27 mouse cellular contexts compared by ENCODE assay signal in the genomic region with DNA sequence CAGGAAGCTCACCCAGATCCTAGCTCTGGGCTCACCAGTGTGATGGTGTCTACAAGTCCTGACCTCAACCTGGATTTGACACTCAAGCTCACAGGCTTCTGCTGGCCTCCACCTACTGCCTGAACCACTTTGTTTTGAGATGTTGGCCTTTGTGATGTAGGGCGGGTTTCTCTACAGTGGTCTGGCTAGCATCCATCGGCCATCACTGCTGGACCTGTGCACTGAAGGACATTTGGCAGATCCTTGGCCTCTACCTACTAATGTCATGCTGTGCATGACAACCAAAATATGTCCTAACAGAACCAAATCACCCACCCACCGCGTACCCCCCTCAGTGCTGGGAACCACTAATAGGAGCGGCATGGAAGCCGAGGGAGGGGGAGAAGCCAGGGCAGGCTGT. TPM values are rescaled to one million over a fixed set of nuclear protein-coding genes. Genes with fewer than 3 reads are reported as not detected.
DNase-seq lines count a peak whose midpoint lies in the region; TF ChIP-seq lines count a peak whose summit lies in the region.
"Had no signal": no experiment of that assay in that cellular context is flagged by ENCODE, and none has a peak within 500 bp of the region (broad histone marks: within the 10 kb centered on the region; RNA-seq: fewer than 3 reads in every experiment).

No protein-coding gene starts in this region.

- H3K36me3 ChIP-seq in CH12.LX (replicated peaks in 1 of 2; ENCODE audit: control insufficient read depth in 1 of 2, insufficient read depth in 1 of 2, low read length in 1 of 2) (peaks cover 66 to 98% of the 10 kb centered on the region in 2 experiments), E14TG2a.4 (ENCODE audit: insufficient read depth, low read length) (peaks cover 99% of the 10 kb centered on the region)

- H3K27ac ChIP-seq in CH12.LX (ENCODE audit: insufficient read depth, low read depth) = no peak overlapping the region
- H3K27ac ChIP-seq: embryonic facial prominence, embryonic 10.5 days; embryonic facial prominence, embryonic 13.5 days; forebrain, embryonic 12.5 days; forebrain, embryonic 15.5 days; heart, embryonic 10.5 days; heart, embryonic 13.5 days; hindbrain, embryonic 12.5 days; hindbrain, embryonic 15.5 days had no signal

- peaks cover 15% of the 10 kb centered on the region for H3K79me2 ChIP-seq in CH12.LX (replicated peaks; ENCODE audit: control insufficient read depth, extremely low read depth, insufficient read depth, poor library complexity, severe bottlenecking)

- in situ Hi-C loops in CH12.LX (cut with MboI; ENCODE audit: low pct_ligation_motif_present, low pct_unique_long_range_greater_than_20kb, low sequenced_read_pairs) = no loop called here

- peaks cover 4 to 33% of the 10 kb centered on the region in 2 experiments; a peak in 3 of 4 replicates for H3K4me1 ChIP-seq in CH12.LX (ENCODE audit: control insufficient read depth in 1 of 2, insufficient read depth in 2 of 2)
- H3K4me1 ChIP-seq in E14TG2a.4 (replicated peaks; ENCODE audit: low read depth, low read length) = peaks cover 99% of the 10 kb centered on the region
- H3K4me1 ChIP-seq: forebrain, embryonic 15.5 days; hindbrain, embryonic 15.5 days had no signal

- no peak; the same call in 1 of the 2 replicates for TF ChIP-seq POLR2A in CH12.LX (IDR thresholded peaks at IDR 0.05; ENCODE audit: low read depth, low read length)

- intact Hi-C loops in heart, postnatal 10 days (cut with DNase I) = no loop called here
- intact Hi-C loops in left cerebral cortex, postnatal 4 days (cut with DNase I) = no loop called here

- H3K9ac ChIP-seq in CH12.LX (ENCODE audit: insufficient read depth, low read depth) = no peak overlapping the region
- H3K9ac ChIP-seq: forebrain, embryonic 12.5 days; forebrain, embryonic 15.5 days; heart, embryonic 13.5 days; hindbrain, embryonic 12.5 days; hindbrain, embryonic 15.5 days had no signal

- TF ChIP-seq CTCF in CH12.LX (conservative IDR thresholded peaks at IDR 0.05 in 1 of 2, IDR thresholded peaks at IDR 0.05 in 1 of 2; ENCODE audit: low read depth in 2 of 2, low read length in 2 of 2) = no peak
- TF ChIP-seq CTCF in E14TG2a.4 (conservative IDR thresholded peaks at IDR 0.05; ENCODE audit: low read length) = no peak

- dilution Hi-C loops in CH12.LX (cut with MboI; ENCODE audit: extremely low pct_ligation_motif_present, extremely low pct_unique_long_range_greater_than_20kb, low sequenced_read_pairs) = no loop called here

- H3K4me3 ChIP-seq in CH12.LX (replicated peaks in 1 of 3; ENCODE audit: low read depth in 2 of 3, low read length in 2 of 3, poor library complexity in 1 of 3) (no peak overlapping the region), E14TG2a.4 (replicated peaks; ENCODE audit: low read length) (0 out of 2 replicates have a peak overlapping the region, but pooled peaks have one; percentile 32)
- H3K4me3 ChIP-seq: embryonic facial prominence, embryonic 10.5 days; embryonic facial prominence, embryonic 13.5 days; erythroblast, embryonic 14.5 days; forebrain, embryonic 12.5 days; forebrain, embryonic 15.5 days; heart, embryonic 10.5 days; heart, embryonic 13.5 days; hindbrain, embryonic 12.5 days; hindbrain, embryonic 15.5 days had no signal

- peak; percentile 94 for DNase-seq in heart, adult 11 months
- no peak for DNase-seq in heart, postnatal 10 days
- peak; percentile 31 for DNase-seq in left cerebral cortex, postnatal 4 days
- DNase-seq in left cerebral cortex, adult 8-10 months (ENCODE audit: low spot score in 2 of 2) = no peak
- DNase-seq in CH12.LX (ENCODE audit: extremely low read depth) = no peak
- no peak for DNase-seq in retina, postnatal 1 day
- no peak for DNase-seq in gastrocnemius, postnatal 25 days
- DNase-seq: adrenal gland, postnatal 14 days; cerebellum, adult 18-20 months; cerebellum, adult 9-11 months; cerebellum, postnatal 36 days; embryo, embryonic 11 days; gastrocnemius, postnatal 36 days had no signal

- H3K4me2 ChIP-seq in CH12.LX (ENCODE audit: insufficient read depth, low read depth, poor library complexity, severe bottlenecking) = no peak overlapping the region
- H3K4me2 ChIP-seq: embryonic facial prominence, embryonic 13.5 days; forebrain, embryonic 12.5 days; forebrain, embryonic 15.5 days; heart, embryonic 13.5 days; hindbrain, embryonic 12.5 days; hindbrain, embryonic 15.5 days had no signal

- no peak for TF ChIP-seq EP300 in CH12.LX (IDR thresholded peaks at IDR 0.05; ENCODE audit: low read length)

- no peak for TF ChIP-seq RAD21 in CH12.LX (IDR thresholded peaks at IDR 0.05; ENCODE audit: low read depth, low read length)

- H3K9me3 ChIP-seq in CH12.LX (replicated peaks; ENCODE audit: low read length) = no peaks in the 10 kb centered on the region
- no peaks in the 10 kb centered on the region for H3K9me3 ChIP-seq in E14TG2a.4 (ENCODE audit: low read length)
- H3K9me3 ChIP-seq: embryonic facial prominence, embryonic 10.5 days; embryonic facial prominence, embryonic 13.5 days; forebrain, embryonic 12.5 days; forebrain, embryonic 15.5 days; heart, embryonic 10.5 days; heart, embryonic 13.5 days; hindbrain, embryonic 12.5 days; hindbrain, embryonic 15.5 days had no signal

- H3K27me3 ChIP-seq in CH12.LX (replicated peaks) (no peaks in the 10 kb centered on the region), E14TG2a.4 (ENCODE audit: insufficient read depth, low read length) (no peaks in the 10 kb centered on the region)
- H3K27me3 ChIP-seq: embryonic facial prominence, embryonic 13.5 days; forebrain, embryonic 12.5 days; forebrain, embryonic 15.5 days; heart, embryonic 13.5 days; hindbrain, embryonic 12.5 days; hindbrain, embryonic 15.5 days had no signal

TF ChIP-seq in CH12.LX, 34 proteins besides CTCF, POLR2A, EP300 and RAD21:
- 0 out of 2 replicates have a peak, but pooled peaks have one; percentile 5 for TF ChIP-seq POLR2AphosphoS2 (IDR thresholded peaks at IDR 0.05; ENCODE audit: low read depth, low read length)
- TF ChIP-seq UBTF (IDR thresholded peaks at IDR 0.05; ENCODE audit: low read depth, low read length) = no peak

RNA-seq across cellular contexts. Expression of a gene that starts 25.0 kb away (rescaled TPM):
- total RNA-seq in heart, postnatal 10 days (2021) = 10 to 100 TPM; 76.2 to 85.4 TPM
- total RNA-seq in left cerebral cortex, postnatal 4 days (2021) = 10 to 100 TPM; 17.1 to 20.6 TPM
- 10 to 100 TPM; 55.8 to 62.7 (median 58.2) TPM for total RNA-seq in left cerebral cortex, adult 8-10 months (2022)
- total RNA-seq in CH12.LX (2012; rRNA removed) (not detected in 2 replicates), CH12.LX (2014; rRNA removed) (not detected in 2 replicates)
- polyA plus RNA-seq in CH12.LX (2012; ENCODE audit: insufficient read length, low read depth) = 0.11 TPM in 1 of 2 replicates, not detected in the other
- 10 to 100 TPM in 1 of 2 experiments, 1 to 10 TPM in 1; 7.5 to 14.7 TPM for total RNA-seq in gastrocnemius, postnatal 25 days (2021)
- total RNA-seq: granulocyte monocyte progenitor cell, adult 5-6 weeks; hematopoietic stem cell, adult 5-6 weeks had no signal
- polyA plus RNA-seq: activated CD4-positive, CD25-positive, alpha-beta regulatory T cell, adult 4 months; CD4-positive, CD25-positive, alpha-beta regulatory T cell, adult 4 months had no signal

RNA-seq across cellular contexts. Expression of a gene that starts 25.8 kb away (rescaled TPM):
- 1 to 10 TPM; 1.4 to 1.7 TPM for total RNA-seq in heart, postnatal 10 days (2021)
- total RNA-seq in left cerebral cortex, postnatal 4 days (2021) = 1 to 10 TPM in 1 of 2 experiments, under 1 TPM in 1; 0.98 to 2.2 TPM
- 1 to 10 TPM; 5.0 to 7.0 (median 5.5) TPM for total RNA-seq in left cerebral cortex, adult 8-10 months (2022)
- total RNA-seq in CH12.LX (2012; rRNA removed) (not detected in 2 replicates), CH12.LX (2014; rRNA removed) (not detected in 2 replicates)
- not detected in 2 replicates for polyA plus RNA-seq in CH12.LX (2012; ENCODE audit: insufficient read length, low read depth)
- under 1 TPM in 1 of 2 experiments, not detected in 1; 0.35 TPM for total RNA-seq in gastrocnemius, postnatal 25 days (2021)
- total RNA-seq: granulocyte monocyte progenitor cell, adult 5-6 weeks had no signal
- polyA plus RNA-seq: activated CD4-positive, CD25-positive, alpha-beta regulatory T cell, adult 4 months; CD4-positive, CD25-positive, alpha-beta regulatory T cell, adult 4 months; erythroblast, embryonic 14.5 days had no signal

RNA-seq across cellular contexts. Expression of a gene that starts 52.3 kb away (rescaled TPM):
- total RNA-seq in heart, postnatal 10 days (2021) = 10 to 100 TPM; 15.4 to 17.7 TPM
- 1 to 10 TPM in 1 of 2 experiments, under 1 TPM in 1; 0.90 to 1.5 TPM for total RNA-seq in left cerebral cortex, postnatal 4 days (2021)
- 1 to 10 TPM; 1.1 to 1.6 (median 1.3) TPM for total RNA-seq in left cerebral cortex, adult 8-10 months (2022)
- 8.5 and 12.1 TPM in 2 replicates for total RNA-seq in CH12.LX (2012; rRNA removed)
- total RNA-seq in CH12.LX (2014; rRNA removed) = 3.1 and 3.4 TPM in 2 replicates
- polyA plus RNA-seq in CH12.LX (2012; ENCODE audit: insufficient read length, low read depth) = 11.8 and 14.7 TPM in 2 replicates
- 1 to 10 TPM; 6.3 to 7.5 TPM for total RNA-seq in gastrocnemius, postnatal 25 days (2021)

Comparison
In these comparisons a context has a peak if more than half of its experiments do, and no peak if none do; other contexts are left out.
1. DNase-seq: peak in heart, adult 11 months (single experiment) and left cerebral cortex, postnatal 4 days (single experiment); none in heart, postnatal 10 days (0 of 2), left cerebral cortex, adult 8-10 months (0 of 2), CH12.LX (single experiment), retina, postnatal 1 day (single experiment) and gastrocnemius, postnatal 25 days (single experiment).
2. RNA of a gene that starts 25.0 kb away (total RNA-seq): 76.2 to 85.4 TPM in heart, postnatal 10 days, 55.8 to 62.7 TPM in left cerebral cortex, adult 8-10 months, 17.1 to 20.6 TPM in left cerebral cortex, postnatal 4 days and 7.5 to 14.7 TPM in gastrocnemius, postnatal 25 days; not detected in CH12.LX; every median in the first group is over 4 times any median in the second.